Mouse (Mus musculus) R1 (cell line): ENCODE results near the gene Wdr61.
A peak's percentile ranks its signal among the peaks of the same experiment; 100 is the strongest.
"Not testable (repeated sequence)": the region's sequence is repeated elsewhere in the genome, so short reads cannot be mapped to it uniquely, and the experiment has no call there.

Experiments
- DNase-seq: peaks from one replicate; pipeline ENCODE4 v3.0.0-alpha.2; 2018; ENCODE audit warnings: low read depth, low spot score

Gene Wdr61

DNA sequence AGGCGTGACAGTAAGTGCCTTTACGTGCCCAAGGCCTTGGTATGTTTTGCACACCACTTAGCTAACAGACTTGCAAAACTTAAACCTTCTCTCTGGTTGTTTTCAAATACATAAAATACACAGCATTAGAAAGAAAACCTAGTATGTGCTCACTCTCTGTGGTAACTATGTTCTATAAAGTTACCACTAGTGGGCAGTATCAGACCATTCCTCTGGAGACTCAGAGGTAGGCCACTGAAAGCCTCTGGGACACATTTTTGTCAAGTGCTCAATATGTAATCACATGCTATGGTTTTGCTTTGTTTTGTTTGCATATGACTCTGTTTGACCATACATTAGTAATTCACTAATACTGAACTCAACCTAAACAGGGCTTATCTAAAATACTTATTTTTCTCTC, 2.2 kb downstream of the Wdr61 start:
- peak; percentile 72 for DNase-seq

GRCm38 (mm10) chr9:54726315-54726714, 8.0 kb downstream of the Wdr61 start:
- DNase-seq: no peak

- DNase-seq: no peak
These were observed 11.7 kb downstream of the Wdr61 start for GRCm38 (mm10) chr9:54722596-54722995.

DNA sequence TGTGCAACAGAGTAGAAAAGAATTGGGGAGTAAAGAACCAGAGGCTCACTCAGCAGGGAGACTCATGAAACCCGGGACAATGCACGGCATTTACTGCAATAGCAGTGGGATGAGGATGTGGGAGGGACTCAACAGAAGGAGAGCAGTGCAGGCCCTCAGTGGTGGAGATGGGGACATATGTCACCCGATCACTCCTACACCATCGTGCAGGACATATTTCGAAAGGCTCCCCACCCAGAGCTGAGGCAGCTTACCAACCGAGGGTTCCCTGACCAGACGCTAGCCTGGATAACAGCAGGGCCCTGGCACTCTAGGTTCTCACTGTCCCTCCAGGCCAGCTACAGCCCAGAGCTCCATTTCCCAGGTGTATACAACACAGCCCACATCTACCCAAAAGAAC, 12.2 kb downstream of the Wdr61 start:
- DNase-seq: no peak

DNA sequence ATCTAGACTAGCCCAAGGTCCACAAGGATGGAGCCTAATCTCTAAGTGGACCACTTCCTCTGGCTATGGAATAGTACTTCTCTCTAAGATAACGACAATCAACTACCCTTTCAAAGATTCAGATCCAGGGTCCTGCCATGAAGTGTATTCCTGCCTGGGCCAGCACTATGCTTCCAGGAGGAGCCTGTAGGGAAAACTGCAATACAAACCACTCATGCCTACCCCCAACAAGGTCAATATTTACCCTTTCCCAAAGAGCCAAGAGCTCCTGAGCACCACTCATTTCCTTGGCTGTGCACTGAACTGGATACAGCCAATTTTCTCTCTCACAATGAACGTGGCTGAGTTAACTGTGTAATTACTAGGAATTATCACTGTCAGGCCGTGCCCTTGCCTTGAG, 16.8 kb downstream of the Wdr61 start:
- no peak for DNase-seq

GRCm38 (mm10) chr9:54715776-54716175, 18.5 kb downstream of the Wdr61 start:
- no peak for DNase-seq

- no peak for DNase-seq
These were observed 26.2 kb downstream of the Wdr61 start for GRCm38 (mm10) chr9:54708085-54708484.

- no peak for DNase-seq
These were observed 26.9 kb downstream of the Wdr61 start for GRCm38 (mm10) chr9:54707288-54707999.

DNA sequence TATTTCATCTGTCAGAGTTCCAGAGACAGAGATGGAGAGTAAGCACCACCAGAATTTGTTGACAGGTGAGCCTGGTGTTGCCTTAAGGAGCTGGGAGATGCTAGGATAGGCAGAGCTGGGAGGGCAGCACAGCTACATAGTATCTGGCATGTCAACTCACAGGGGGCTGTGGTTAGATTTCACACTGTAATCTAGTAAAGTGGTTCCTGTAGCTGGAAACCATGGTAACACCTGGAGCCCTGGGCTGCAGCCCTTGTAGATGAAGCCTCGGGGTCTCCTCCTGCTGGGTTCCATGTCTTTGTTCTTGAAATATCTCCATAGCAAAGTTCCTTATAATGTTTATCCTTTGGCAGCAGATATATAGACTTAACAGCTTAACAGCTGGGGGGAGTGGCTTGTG, 28.8 kb downstream of the Wdr61 start:
- DNase-seq: no peak

GRCm38 (mm10) chr9:54704361-54704760, 30.0 kb downstream of the Wdr61 start:
- DNase-seq: no peak

GRCm38 (mm10) chr9:54702581-54702980, 31.7 kb downstream of the Wdr61 start:
- DNase-seq: no peak

GRCm38 (mm10) chr9:54700746-54701145, 33.6 kb downstream of the Wdr61 start:
- no peak for DNase-seq

DNA sequence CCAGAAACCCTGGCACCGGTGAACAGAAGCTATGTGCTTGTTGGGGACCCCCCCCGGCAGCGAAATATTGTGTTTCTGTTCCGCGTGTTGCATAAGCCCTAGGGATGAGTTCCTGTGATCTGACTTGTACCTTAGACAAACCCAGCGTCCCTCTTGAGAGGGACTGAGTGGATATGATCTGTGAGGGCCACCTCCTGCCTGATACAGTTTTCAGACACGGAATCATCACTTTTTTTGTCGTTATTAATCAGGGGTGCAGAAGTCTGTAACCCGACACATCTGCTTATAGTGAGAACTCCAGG, 34.2 kb downstream of the Wdr61 start:
- DNase-seq: no peak

DNA sequence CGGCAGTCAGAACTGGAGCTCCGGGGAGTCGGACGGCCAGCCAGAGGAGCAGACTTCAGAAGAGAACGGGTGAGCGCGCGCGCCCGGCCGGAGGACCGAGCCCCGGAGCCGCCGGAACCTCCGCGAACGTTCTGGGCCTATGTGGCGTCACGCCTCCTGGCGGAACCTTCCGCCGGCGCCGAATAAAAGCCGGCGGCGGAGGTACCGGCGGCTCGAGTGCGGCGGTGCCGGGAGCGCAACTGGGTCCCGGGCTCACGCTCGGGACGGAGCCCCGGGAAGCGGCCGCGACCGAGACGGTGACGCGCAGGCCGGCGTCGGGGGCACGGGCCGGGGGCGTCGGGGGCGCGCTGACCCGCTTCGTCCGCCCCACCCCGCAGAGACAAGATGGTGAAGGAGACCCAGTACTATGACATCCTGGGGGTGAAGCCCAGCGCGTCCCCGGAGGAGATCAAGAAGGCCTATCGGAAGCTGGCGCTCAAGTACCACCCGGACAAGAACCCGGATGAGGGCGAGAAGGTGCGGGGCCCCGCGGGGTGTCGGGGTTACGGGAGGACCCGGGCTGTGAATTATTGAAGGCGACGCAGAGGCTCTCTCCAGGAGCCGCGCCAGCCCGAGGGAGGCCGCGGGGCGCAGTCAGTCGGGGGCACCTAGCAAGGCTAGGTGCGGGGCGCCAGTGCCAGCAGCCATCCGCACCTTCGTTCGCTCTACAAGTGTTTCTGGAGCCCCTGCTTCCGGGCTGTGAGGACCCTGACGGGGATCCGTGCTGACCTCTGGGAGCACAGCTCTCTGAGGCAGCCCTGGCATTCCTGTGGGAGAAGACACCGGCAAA, 34.8 kb downstream of the Wdr61 start:
- DNase-seq: peak; percentile 51

DNA sequence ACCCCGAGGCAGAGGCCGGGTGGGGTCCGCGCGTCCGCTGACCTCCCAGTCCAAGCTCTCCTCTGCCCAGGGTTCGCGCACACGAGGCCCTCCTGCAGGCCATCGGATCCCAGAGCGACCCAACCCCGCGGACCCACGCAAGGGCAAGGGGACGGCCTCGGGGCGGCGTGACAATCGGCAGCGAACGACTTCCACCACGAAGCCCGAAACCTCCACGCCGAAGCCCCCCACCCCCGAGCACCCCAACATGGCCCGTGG, 35.3 kb downstream of the Wdr61 start:
- no peak for DNase-seq

- no peak for DNase-seq
These were observed 35.8 kb downstream of the Wdr61 start, which contains the start of gene Dnaja4 for GRCm38 (mm10) chr9:54698318-54699086. Gene Dnaja4, plus strand, starts transcription at chr9:54698873.

DNA sequence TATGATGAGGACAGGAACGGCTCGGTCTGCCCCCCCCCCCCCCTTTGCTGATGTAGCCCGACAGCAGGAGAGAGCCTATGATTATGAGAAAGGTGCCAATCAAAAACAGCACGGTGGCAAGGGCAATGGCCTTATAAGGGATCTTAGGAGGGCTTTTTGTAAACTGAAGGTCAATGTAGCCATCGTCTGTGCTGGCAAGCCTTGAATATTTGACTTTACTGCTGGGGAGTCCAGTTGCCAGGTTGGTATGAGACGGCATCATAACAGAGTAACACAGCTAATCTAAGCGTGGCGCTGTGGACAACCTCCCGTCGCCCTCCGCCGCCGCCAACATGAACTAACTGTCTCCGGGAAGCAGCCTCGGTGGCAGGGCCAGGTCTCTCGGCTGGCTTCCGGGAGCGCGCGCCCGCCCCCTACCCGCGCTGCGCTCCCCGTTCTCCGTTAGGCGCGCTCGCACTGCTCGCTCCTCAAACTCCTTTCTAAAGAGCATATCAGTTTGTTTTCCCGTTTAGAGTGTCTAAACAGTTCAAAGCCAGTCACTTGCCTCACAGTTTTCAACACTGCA, 43.0 kb downstream of the Wdr61 start:
- not testable (repeated sequence) for DNase-seq

- DNase-seq: not testable (repeated sequence)
These were observed 43.6 kb downstream of the Wdr61 start for GRCm38 (mm10) chr9:54690697-54691096.

DNA sequence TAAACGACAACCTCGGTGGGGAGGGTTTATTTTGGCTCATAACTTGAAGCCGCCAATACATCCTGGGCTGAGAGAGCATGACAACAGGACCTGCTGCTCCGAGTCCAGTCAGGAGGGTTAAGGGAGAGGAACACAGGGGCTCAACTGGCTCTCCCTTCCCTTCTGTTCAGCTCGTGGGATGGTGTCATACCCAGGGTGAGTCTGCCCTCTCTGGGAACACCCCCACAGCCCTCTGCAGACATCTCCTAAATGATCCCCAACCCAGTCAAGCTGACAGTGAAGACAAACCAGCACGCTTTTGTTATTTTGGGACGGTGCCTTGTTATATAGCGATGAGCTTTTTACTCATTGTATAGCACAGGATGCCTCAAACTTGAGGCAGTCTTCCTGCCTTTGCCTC, 44.9 kb downstream of the Wdr61 start:
- no peak for DNase-seq

GRCm38 (mm10) chr9:54687246-54688236, 46.8 kb downstream of the Wdr61 start:
- DNase-seq: no peak
